Mouse (Mus musculus): ENCODE data around the gene Fam162a. TPM values are rescaled to one million over a fixed set of nuclear protein-coding genes. Genes with fewer than 3 reads are reported as not detected.
"Not testable (repeated sequence)": the region's sequence is repeated elsewhere in the genome, so short reads cannot be mapped to it uniquely, and the experiment has no call there.

The Fam162a gene
- total and polyA plus RNA-seq, 2 experiments: 69.3 to 118 TPM

DNA sequence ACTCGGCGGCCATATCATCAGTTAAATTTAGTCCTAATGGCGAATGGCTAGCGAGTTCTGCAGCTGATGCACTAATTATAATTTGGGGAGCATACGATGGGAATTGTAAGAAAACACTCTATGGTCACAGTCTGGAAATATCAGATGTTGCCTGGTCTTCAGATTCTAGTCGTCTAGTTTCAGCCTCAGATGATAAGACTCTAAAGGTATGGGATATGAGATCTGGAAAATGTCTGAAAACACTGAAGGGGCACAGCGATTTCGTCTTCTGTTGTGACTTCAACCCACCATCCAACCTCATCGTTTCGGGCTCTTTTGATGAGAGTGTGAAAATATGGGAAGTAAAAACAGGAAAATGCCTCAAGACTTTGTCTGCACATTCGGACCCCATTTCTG, 29.8 kb downstream of the Fam162a start:
- Histone ChIP-seq H3K4me1 (ENCODE audit: control insufficient read depth, insufficient read depth, low read length) (peaks cover 3% of the 10 kb centered on the region; the same call in 1 of the 2 replicates), H3K36me3 (ENCODE audit: control insufficient read depth, insufficient read depth, low read length) (peaks cover 8% of the 10 kb centered on the region; the same call in 1 of the 2 replicates), H3K27me3 (ENCODE audit: control insufficient read depth, insufficient read depth, low read length) (no peaks in the 10 kb centered on the region), H3K79me2 (ENCODE audit: control insufficient read depth, insufficient read depth, low read length) (no peaks in the 10 kb centered on the region; the same call in 1 of the 2 replicates), H3K27ac (replicated peaks; ENCODE audit: insufficient read depth, low read depth, low read length) (peak overlapping the region; percentile 19; the same call in 1 of the 2 replicates), H3K4me3 (ENCODE audit: insufficient read depth, low read depth, low read length) (peak overlapping the region; percentile 81), H3K9ac (ENCODE audit: low read depth, low read length) (peak overlapping the region; percentile 75)
- DNase-seq (ENCODE audit: extremely low read depth, low read depth, low spot score): no peak
- 25% methylated on average over 11 of the region's 11 CpGs for WGBS
- TF ChIP-seq CTCF (IDR thresholded peaks at IDR 0.05; ENCODE audit: low read depth, low read length) (no peak), POLR2A (IDR thresholded peaks at IDR 0.05; ENCODE audit: extremely low read depth, insufficient read depth, low read length) (no peak)

GRCm38 (mm10) chr16:36040640-36041624, 30.5 kb downstream of the Fam162a start, which contains the start of gene Wdr5b:
Wdr5b (plus strand) TSS chr16:36041190.
- peaks cover 4% of the 10 kb centered on the region; the same call in 1 of the 2 replicates for H3K36me3 ChIP-seq (ENCODE audit: control insufficient read depth, insufficient read depth, low read length)
- H3K27me3 ChIP-seq (ENCODE audit: control insufficient read depth, insufficient read depth, low read length): no peaks in the 10 kb centered on the region
- under 1% methylated on average over 39 of the region's 39 CpGs for WGBS
- peak; percentile 97 for DNase-seq (ENCODE audit: extremely low read depth, low read depth, low spot score)
- H3K79me2 ChIP-seq (ENCODE audit: control insufficient read depth, insufficient read depth, low read length): no peaks in the 10 kb centered on the region; the same call in 1 of the 2 replicates
- TF ChIP-seq POLR2A (IDR thresholded peaks at IDR 0.05; ENCODE audit: extremely low read depth, insufficient read depth, low read length) (peak; percentile 49; the same call in 1 of the 2 replicates), CTCF (IDR thresholded peaks at IDR 0.05; ENCODE audit: low read depth, low read length) (no peak)
- H3K4me1 ChIP-seq (ENCODE audit: control insufficient read depth, insufficient read depth, low read length): peaks cover 3% of the 10 kb centered on the region; the same call in 1 of the 2 replicates
- H3K27ac ChIP-seq (replicated peaks; ENCODE audit: insufficient read depth, low read depth, low read length): peak within 1 kb of the TSS; percentile 36; the same call in 1 of the 2 replicates
- H3K9ac ChIP-seq (ENCODE audit: low read depth, low read length): peak within 1 kb of the TSS; percentile 75
- H3K4me3 ChIP-seq (ENCODE audit: insufficient read depth, low read depth, low read length): peak within 1 kb of the TSS; percentile 81

DNA sequence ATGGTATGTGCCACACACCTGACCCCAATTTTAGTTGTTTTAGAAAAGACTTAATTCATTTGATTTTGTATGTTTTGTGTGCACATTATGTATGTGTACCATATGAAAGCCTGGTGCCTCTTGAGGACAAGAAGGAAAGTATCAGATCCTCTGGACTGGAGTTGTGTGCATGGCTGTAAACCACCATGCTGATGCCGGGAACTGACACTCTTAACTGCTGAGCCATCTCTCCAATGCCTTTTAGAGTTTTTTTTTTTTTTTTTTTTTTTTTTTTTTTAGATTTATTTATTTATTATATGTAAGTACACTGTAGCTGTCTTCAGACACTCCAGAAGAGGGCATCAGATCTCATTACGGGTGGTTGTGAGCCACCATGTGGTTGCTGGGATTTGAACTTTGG, 43.3 kb downstream of the Fam162a start:
- not testable (repeated sequence) for H3K27me3 ChIP-seq (ENCODE audit: control insufficient read depth, insufficient read depth, low read length); H3K4me1 ChIP-seq (ENCODE audit: control insufficient read depth, insufficient read depth, low read length); H3K4me3 ChIP-seq (ENCODE audit: insufficient read depth, low read depth, low read length); H3K27ac ChIP-seq (replicated peaks; ENCODE audit: insufficient read depth, low read depth, low read length); H3K9ac ChIP-seq (ENCODE audit: low read depth, low read length); H3K79me2 ChIP-seq (ENCODE audit: control insufficient read depth, insufficient read depth, low read length); DNase-seq (ENCODE audit: extremely low read depth, low read depth, low spot score)
- 94% methylated on average over 2 of the region's 2 CpGs for WGBS
- H3K36me3 ChIP-seq (ENCODE audit: control insufficient read depth, insufficient read depth, low read length): peaks cover 47% of the 10 kb centered on the region

- DNase-seq (ENCODE audit: extremely low read depth, low read depth, low spot score): no peak
- WGBS: 100% methylated on average over 1 of the region's 1 CpGs
- no peak for TF ChIP-seq CTCF (IDR thresholded peaks at IDR 0.05; ENCODE audit: low read depth, low read length)
- TF ChIP-seq POLR2A (IDR thresholded peaks at IDR 0.05; ENCODE audit: extremely low read depth, insufficient read depth, low read length): no peak
- peaks cover 40% of the 10 kb centered on the region for H3K36me3 ChIP-seq (ENCODE audit: control insufficient read depth, insufficient read depth, low read length)
- H3K79me2 ChIP-seq (ENCODE audit: control insufficient read depth, insufficient read depth, low read length): no peaks in the 10 kb centered on the region
- H3K4me3 ChIP-seq (ENCODE audit: insufficient read depth, low read depth, low read length): no peak overlapping the region
- H3K4me1 ChIP-seq (ENCODE audit: control insufficient read depth, insufficient read depth, low read length): no peaks in the 10 kb centered on the region
- H3K27ac ChIP-seq (replicated peaks; ENCODE audit: insufficient read depth, low read depth, low read length): no peak overlapping the region
- no peaks in the 10 kb centered on the region for H3K27me3 ChIP-seq (ENCODE audit: control insufficient read depth, insufficient read depth, low read length)
- H3K9ac ChIP-seq (ENCODE audit: low read depth, low read length): no peak overlapping the region
These were observed 55.1 kb downstream of the Fam162a start for GRCm38 (mm10) chr16:36016335-36016734.

DNA sequence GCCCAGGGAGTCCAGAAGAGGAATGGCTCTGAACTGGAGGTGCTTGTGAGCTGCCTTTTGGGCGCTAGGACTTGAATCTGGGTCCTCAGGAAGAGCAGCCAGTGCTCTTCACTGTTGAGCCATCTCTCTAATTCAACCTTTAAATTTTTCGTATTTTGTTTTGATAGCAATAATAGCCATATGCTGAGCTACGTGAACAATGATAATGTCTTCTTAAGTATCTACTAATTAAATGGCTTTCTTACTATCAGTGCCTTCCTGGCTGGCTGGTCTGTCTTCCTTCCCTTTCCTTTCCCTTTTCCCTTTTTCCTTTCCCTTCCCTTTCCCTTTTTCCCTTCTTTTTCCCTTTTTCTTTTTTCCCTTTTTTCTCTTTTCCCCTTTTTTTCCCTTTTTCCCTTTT, 63.0 kb downstream of the Fam162a start:
- H3K4me1 ChIP-seq (ENCODE audit: control insufficient read depth, insufficient read depth, low read length): no peaks in the 10 kb centered on the region
- H3K27me3 ChIP-seq (ENCODE audit: control insufficient read depth, insufficient read depth, low read length): no peaks in the 10 kb centered on the region
- DNase-seq (ENCODE audit: extremely low read depth, low read depth, low spot score): no peak
- H3K79me2 ChIP-seq (ENCODE audit: control insufficient read depth, insufficient read depth, low read length): no peaks in the 10 kb centered on the region; the same call in 1 of the 2 replicates
- TF ChIP-seq POLR2A (IDR thresholded peaks at IDR 0.05; ENCODE audit: extremely low read depth, insufficient read depth, low read length): no peak
- no peak for TF ChIP-seq CTCF (IDR thresholded peaks at IDR 0.05; ENCODE audit: low read depth, low read length)
- H3K36me3 ChIP-seq (ENCODE audit: control insufficient read depth, insufficient read depth, low read length): peaks cover 18% of the 10 kb centered on the region
- no peak overlapping the region for H3K27ac ChIP-seq (replicated peaks; ENCODE audit: insufficient read depth, low read depth, low read length)
- 85% methylated on average over 3 of the region's 3 CpGs for WGBS
- no peak overlapping the region for H3K4me3 ChIP-seq (ENCODE audit: insufficient read depth, low read depth, low read length)
- H3K9ac ChIP-seq (ENCODE audit: low read depth, low read length): no peak overlapping the region

GRCm38 (mm10) chr16:35998852-35999251, 72.5 kb downstream of the Fam162a start:
- not testable (repeated sequence) for H3K4me3 ChIP-seq (ENCODE audit: insufficient read depth, low read depth, low read length); DNase-seq (ENCODE audit: extremely low read depth, low read depth, low spot score); H3K9ac ChIP-seq (ENCODE audit: low read depth, low read length); H3K4me1 ChIP-seq (ENCODE audit: control insufficient read depth, insufficient read depth, low read length); H3K27ac ChIP-seq (replicated peaks; ENCODE audit: insufficient read depth, low read depth, low read length); H3K27me3 ChIP-seq (ENCODE audit: control insufficient read depth, insufficient read depth, low read length)
- WGBS: 85% methylated on average over 4 of the region's 4 CpGs
- H3K36me3 ChIP-seq (ENCODE audit: control insufficient read depth, insufficient read depth, low read length): peaks cover 16% of the 10 kb centered on the region
- peaks cover 15% of the 10 kb centered on the region for H3K79me2 ChIP-seq (ENCODE audit: control insufficient read depth, insufficient read depth, low read length)

Other genes with a start within 250 kb of the Fam162a start
- 19.5 and 24.5 TPM in 2 replicates for gene Parp14, start 200.1 kb downstream of the Fam162a start, total RNA-seq (2014; rRNA removed)
- gene Parp14, start 200.1 kb downstream of the Fam162a start, polyA plus RNA-seq (2012; rRNA removed): 3.3 and 4.5 TPM in 2 replicates
- 36.0 and 63.5 TPM in 2 replicates for gene Parp9, start 133.1 kb downstream of the Fam162a start, total RNA-seq (2014; rRNA removed)
- 11.9 and 13.7 TPM in 2 replicates for gene Parp9, start 133.1 kb downstream of the Fam162a start, polyA plus RNA-seq (2012; rRNA removed)
- gene Dtx3l, start 132.4 kb downstream of the Fam162a start, total RNA-seq (2014; rRNA removed): 26.0 and 31.6 TPM in 2 replicates
- 11.2 and 12.2 TPM in 2 replicates for gene Dtx3l, start 132.4 kb downstream of the Fam162a start, polyA plus RNA-seq (2012; rRNA removed)
- 21.1 and 21.4 TPM in 2 replicates for gene Kpna1, start 92.8 kb downstream of the Fam162a start, total RNA-seq (2014; rRNA removed)
- gene Kpna1, start 92.8 kb downstream of the Fam162a start, polyA plus RNA-seq (2012; rRNA removed): 5.7 and 6.1 TPM in 2 replicates
- gene Wdr5b, start 30.4 kb downstream of the Fam162a start, total RNA-seq (2014; rRNA removed): 1.9 and 2.3 TPM in 2 replicates
- 0.51 and 0.73 TPM in 2 replicates for gene Wdr5b, start 30.4 kb downstream of the Fam162a start, polyA plus RNA-seq (2012; rRNA removed)
- gene Ccdc58, start 91 bp upstream of the Fam162a start, total RNA-seq (2014; rRNA removed): 54.0 and 54.6 TPM in 2 replicates
- gene Ccdc58, start 91 bp upstream of the Fam162a start, polyA plus RNA-seq (2012; rRNA removed): 16.2 and 22.3 TPM in 2 replicates
- not detected in 2 replicates for gene Csta1, start 59.6 kb upstream of the Fam162a start, total RNA-seq (2014; rRNA removed)
- gene Csta1, start 59.6 kb upstream of the Fam162a start, polyA plus RNA-seq (2012; rRNA removed): not detected in 2 replicates
- gene Stfa2l1, start 85.2 kb upstream of the Fam162a start, total RNA-seq (2014; rRNA removed): not detected in 2 replicates
- gene Stfa2l1, start 85.2 kb upstream of the Fam162a start, polyA plus RNA-seq (2012; rRNA removed): not detected in 2 replicates
- gene Gm5483, start 112.6 kb upstream of the Fam162a start, total RNA-seq (2014; rRNA removed): not detected in 2 replicates
- gene Gm5483, start 112.6 kb upstream of the Fam162a start, polyA plus RNA-seq (2012; rRNA removed): not detected in 2 replicates
- gene Gm5416, start 138.8 kb upstream of the Fam162a start, total RNA-seq (2014; rRNA removed): not detected in 2 replicates
- gene Gm5416, start 138.8 kb upstream of the Fam162a start, polyA plus RNA-seq (2012; rRNA removed): not detected in 2 replicates
- not detected in 2 replicates for gene 2010005H15Rik, start 149.9 kb upstream of the Fam162a start, total RNA-seq (2014; rRNA removed)
- not detected in 2 replicates for gene 2010005H15Rik, start 149.9 kb upstream of the Fam162a start, polyA plus RNA-seq (2012; rRNA removed)
- not detected in 2 replicates for gene Stfa1, start 205.4 kb upstream of the Fam162a start, total RNA-seq (2014; rRNA removed)
- not detected in 2 replicates for gene Stfa1, start 205.4 kb upstream of the Fam162a start, polyA plus RNA-seq (2012; rRNA removed)

Data from liver, adult 2 months (tissue).